Mouse (Mus musculus) layer of hippocampus, adult 18-20 months (tissue): ENCODE data around the gene Mtnr1a. TPM values are rescaled to one million over a fixed set of nuclear protein-coding genes. Genes with fewer than 3 reads are reported as not detected.
"Not testable (repeated sequence)": the region's sequence is repeated elsewhere in the genome, so short reads cannot be mapped to it uniquely, and the experiment has no call there.

Experiments used
- DNase-seq, 2 experiments: peaks; one replicate each; pipeline ENCODE4 v3.0.0; 2022; ENCODE audit warnings: low spot score in 2 of 2
- long read RNA-seq: library from polyadenylated mRNA; stranded (forward); transcript quantifications from one replicate; pipeline ENCODE4 v2.0.0, GENCODE M21; 2021
- total RNA-seq, 2 experiments: library from RNA; stranded (reverse); gene quantifications; 2 replicates each; pipeline ENCODE4 v1.2.3; 2021

Gene Mtnr1a
- not detected for total RNA-seq
- long read RNA-seq: 0 reads

- peak; percentile 76 to 91 for DNase-seq
Measured at GRCm38 (mm10) chr8:45068759-45069386, at the start of gene Mtnr1a. TSS of gene Mtnr1a (plus strand) at chr8:45069137.

- DNase-seq: no peak
Measured at GRCm38 (mm10) chr8:45019241-45019640, 49.7 kb upstream of the Mtnr1a start.

GRCm38 (mm10) chr8:45021171-45021570 lies 47.8 kb upstream of the Mtnr1a start:
- DNase-seq: no peak

DNA sequence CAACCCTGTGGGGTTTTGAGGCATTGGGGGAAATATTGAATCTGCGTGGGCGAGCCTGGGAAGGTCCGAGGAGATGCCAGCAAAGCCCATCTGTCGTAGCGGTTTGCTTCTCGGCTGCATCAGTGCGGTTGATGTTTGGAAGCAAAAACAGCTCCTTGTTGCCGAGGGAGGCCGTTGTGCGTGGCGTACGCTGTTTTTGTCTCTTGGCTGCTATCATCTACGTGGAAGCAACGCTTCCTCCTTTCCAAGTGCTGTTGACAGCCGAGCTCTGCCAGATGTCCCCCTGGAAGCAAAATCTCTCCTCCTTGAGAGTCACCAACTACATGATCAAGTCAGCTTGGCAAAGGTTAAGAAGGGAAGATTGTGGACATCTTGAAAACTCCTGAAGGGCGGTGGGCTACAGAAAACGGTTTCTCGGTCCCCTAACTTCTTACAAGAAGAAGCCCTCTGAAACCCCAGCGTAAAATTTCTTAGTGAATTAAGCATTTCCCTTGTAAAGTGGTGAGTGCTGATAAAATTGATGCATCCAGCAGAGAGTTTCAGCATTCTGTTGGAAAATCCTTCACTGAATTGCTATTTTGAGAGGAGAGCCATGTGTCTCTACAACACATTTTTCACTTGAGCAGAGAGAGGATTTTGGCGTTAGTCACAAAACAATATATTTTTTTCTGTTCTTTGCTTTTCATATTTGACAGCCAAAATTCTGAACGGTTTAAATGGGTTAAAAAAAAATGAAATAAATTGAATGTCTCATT lies 46.8 kb upstream of the Mtnr1a start:
- peak; percentile 74 to 84 for DNase-seq

- no peak for DNase-seq
Measured at GRCm38 (mm10) chr8:45028081-45028497, 40.8 kb upstream of the Mtnr1a start.

DNA sequence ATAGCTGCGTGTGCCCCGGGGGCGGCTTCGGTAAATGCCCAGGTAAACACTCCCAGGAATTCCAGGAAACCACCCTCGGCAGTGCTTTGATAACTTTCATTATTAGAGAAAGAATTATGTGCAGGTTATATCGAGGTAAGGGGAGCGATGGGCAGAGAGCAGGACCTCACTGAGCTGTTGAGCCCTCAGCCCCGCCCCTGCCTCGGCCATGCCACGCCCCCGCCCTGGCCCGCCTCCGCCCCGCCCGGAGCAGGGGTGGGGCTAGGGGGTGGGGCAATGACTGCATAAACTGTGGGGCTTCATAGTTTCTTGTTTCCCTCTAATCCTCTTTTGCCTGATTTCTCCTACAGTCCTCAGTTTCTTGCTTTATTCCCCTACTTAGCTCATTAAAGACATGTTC lies 30.6 kb upstream of the Mtnr1a start:
- no peak for DNase-seq

DNA sequence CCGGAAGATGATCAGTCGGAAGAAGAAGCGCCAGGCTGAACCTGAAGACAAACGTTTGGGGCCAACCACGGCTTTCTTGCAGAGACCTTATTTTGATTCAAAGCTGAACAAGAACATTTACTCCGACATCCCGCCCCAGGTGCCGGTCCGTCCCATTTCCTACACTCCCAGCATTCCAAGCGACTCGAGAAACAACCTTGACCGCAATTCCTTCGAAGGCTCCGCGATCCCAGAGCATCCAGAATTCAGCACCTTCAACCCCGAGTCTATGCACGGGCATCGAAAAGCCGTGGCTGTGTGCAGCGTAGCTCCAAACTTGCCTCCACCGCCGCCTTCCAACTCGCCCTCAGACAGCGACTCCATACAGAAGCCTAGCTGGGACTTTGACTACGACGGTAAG lies 24.8 kb upstream of the Mtnr1a start:
- DNase-seq: no peak

GRCm38 (mm10) chr8:45050451-45050850 lies 18.5 kb upstream of the Mtnr1a start:
- no peak for DNase-seq

- no peak for DNase-seq
Measured at GRCm38 (mm10) chr8:45051236-45051635, 17.7 kb upstream of the Mtnr1a start.

DNA sequence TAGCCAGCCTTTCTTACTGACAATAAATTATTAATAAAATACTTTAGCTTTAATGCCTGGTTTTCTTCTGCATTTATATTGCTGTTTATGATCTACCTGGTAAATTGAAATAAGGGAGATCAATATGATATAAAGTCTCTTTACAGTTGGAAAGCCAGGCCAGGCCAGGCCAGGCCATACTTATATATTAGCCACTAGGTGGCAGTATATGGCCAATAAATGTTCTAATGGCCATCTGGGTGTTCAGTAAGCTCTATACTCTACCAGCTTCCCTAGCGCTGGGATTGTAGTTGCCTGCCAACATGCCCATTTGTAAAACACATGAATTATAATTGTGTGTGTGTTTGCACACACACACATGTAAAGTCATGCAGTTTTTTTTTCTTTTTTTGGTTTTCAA lies 16.7 kb upstream of the Mtnr1a start:
- no peak for DNase-seq

DNA sequence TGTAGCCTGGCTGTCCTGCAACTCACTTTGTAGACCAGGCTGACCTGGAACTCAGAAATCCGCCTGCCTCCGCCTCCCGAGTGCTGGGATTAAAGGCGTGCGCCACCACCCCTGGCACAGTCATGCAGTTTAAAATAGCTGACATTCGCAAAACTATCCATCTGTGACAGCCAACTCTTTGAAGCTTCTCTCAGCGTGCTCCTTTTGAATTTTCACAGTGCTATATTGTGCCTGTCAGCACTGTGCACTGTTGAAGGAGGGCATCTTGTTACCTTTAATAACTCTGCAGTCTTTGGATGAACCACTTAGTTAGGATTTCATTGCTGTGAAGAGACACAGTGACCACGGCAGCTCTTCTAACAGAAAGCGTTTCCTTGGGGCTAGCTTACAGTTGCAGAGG lies 16.3 kb upstream of the Mtnr1a start:
- no peak for DNase-seq

- no peak for DNase-seq
Measured at GRCm38 (mm10) chr8:45055500-45055899, 13.4 kb upstream of the Mtnr1a start.

- DNase-seq: no peak
Measured at GRCm38 (mm10) chr8:45056810-45057209, 12.1 kb upstream of the Mtnr1a start.

DNA sequence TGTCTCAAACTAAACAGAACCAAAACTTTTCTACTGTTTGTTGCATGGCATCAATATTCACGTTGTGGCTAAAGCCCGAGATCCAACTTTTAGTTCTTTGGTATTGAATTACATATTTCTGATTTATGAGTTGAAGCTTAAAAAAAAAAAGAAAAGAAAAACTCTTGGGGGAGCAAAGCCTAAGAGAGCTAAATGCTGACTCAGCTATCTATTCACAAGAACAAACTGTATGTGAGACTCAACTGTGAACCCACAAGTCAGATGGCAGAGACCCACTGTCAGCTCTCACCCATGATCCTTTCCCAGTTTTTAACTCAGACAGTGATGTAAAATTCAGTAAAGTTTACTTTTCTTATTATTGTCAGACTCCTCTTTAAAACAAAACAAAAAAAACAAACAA lies 8.9 kb upstream of the Mtnr1a start:
- no peak for DNase-seq

DNA sequence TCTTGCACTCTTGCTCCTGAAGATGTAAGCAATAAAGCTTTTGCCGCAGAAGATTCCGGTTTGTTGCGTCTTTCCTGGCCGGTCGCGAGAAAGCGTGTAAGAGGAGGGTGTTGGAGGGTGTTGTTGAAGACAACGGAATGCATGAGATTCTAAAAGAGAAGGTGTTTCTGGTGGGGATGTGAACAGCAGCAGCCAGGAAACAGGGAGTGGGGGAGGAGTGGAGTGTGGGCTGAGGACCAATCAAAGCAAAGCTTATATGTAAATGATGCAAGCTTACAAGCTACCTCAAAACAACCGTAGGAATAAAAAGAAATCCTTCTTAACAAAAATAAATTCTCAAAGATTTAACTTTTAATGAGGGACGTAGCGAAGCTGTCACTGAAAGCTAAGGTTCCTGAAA lies 6.6 kb upstream of the Mtnr1a start:
- no peak for DNase-seq

DNA sequence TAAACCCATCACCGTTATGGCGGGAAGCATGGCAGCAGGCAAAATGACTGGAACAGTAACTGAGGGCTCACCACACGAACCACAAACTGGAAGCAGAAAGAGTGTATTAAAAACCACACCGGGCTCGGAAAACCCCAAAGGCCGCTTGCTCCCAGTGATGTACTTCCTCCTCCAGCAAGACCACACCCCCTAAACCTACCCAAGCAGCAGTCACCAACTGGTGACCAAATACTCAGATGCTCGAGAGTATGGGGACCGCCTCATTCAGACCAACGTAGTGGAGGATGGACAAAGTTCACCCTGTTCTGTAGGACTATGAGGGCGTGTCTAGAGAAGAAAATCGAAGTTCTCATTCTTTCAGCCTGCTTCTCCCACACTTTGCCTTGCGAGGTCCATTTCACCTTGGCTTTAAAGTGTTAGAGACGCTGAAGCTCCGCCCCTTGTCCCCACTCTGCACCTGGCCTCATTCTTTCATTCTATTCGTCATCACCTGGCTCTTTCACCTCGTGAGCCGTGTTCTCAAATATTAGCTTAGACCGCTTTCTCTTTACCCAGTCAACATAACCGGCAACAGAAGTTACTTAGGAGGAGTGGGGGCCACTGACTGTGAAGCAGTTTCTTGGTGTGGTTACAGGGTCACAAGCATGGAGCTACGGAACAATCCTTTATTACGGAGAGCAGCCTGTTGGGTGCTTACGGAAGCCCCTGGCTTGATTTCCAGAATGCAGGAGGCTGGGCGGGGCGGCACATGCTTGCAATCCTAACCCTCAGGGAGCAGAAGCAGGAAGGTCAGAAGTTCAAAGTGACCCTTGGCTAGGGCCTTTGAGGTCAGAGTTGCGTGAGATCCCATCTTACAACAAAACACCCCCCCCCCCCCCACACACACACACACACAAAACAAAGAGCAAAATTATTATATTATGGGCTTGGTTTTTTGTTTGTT lies 5.7 kb upstream of the Mtnr1a start:
- no peak for DNase-seq

DNA sequence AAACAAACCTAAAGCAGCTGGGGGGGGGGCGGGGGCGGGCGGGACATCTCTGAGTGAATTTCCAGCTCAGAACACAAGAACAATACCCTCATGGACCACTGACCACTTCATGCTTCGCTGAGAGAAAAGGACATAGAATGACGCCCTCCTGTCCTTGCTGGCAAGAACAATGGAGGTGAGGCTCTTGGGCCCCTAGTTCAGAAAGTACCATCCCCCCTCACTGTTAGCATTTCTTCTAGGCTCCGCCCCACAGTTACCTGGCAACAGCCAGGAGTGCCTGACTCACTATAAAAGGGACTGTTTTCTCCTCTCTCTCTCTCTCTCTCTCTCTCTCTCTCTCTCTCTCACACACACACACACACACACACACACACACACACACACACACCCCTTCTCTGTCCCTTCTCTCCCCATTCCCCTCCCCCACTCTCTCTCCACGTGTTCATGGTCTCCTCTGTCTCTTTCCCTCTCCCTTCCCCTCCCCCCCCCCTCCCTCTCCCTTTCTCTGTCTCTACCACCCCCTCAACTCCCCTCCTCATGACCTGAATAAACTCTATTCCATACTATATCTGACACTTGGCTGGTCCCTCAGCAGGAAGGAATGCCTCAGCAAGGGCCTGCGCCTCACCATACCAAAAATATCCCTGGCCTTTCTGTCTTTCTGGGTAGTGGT lies 4.6 kb upstream of the Mtnr1a start:
- no peak for DNase-seq

GRCm38 (mm10) chr8:45065391-45065790 lies 3.5 kb upstream of the Mtnr1a start:
- DNase-seq: not testable (repeated sequence)

- DNase-seq: no peak
Measured at GRCm38 (mm10) chr8:45070949-45071348, 2.0 kb downstream of the Mtnr1a start.

DNA sequence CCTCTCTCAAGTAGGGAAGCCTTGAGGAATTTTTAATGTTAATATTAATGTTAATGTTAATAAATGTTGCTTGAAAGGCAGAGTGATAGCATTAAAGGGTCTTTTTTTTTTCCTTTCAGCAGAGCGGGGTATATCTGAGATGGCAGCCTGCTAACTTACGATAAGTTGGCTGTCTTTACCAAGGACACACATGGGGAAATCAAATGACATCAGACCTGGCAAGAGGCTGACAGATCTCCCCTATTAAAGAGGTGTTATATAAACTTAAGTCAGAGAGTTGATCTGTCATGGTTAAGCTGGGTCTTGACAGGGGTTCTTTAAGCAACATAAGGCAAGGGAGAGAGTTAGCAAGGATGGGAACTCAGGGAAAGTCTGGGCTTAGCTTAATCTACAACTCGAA lies 11.9 kb downstream of the Mtnr1a start:
- no peak for DNase-seq

DNA sequence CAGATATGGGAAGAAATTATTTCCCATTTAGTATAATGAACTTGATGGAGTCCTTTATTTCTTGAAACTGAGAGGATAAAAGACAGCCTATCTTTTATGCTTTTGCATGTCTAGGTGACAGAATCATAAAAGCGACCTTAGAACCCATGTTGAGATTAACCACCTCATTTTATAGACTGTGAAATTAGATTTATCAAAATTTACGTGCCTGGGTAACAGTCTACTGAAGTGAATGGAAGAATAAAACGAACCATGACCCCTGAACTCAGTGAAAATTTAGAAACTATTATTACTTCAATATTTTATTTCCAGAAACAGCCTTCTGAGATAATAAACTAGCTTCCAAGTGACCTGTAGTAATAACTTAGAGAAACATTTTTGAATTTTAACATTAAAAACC lies 24.7 kb downstream of the Mtnr1a start:
- no peak for DNase-seq
